Mouse (Mus musculus) embryonic facial prominence, embryonic 15.5 days (tissue): ENCODE measurements around the gene Srcap. TPM values are rescaled to one million over a fixed set of nuclear protein-coding genes. Genes with fewer than 3 reads are reported as not detected.

Source experiments
- ATAC-seq: fragments of 200-750 bp; cut with Nextera tagmentation; 2 replicates; pipeline ENCODE4 v1.8.0; 2017; ENCODE audit warnings: low read depth, moderate TSS enrichment; ENCODE audit not compliant: insufficient number of reproducible peaks, low FRiP score, low TSS enrichment
- H3K27ac ChIP-seq: fragments of 300-500 bp; sonication (generic); replicated peaks from 2 replicates; pipeline ENCODE4 v1.5.1; 2015; ENCODE audit warnings: mild to moderate bottlenecking, inconsistent platforms
- H3K27me3 ChIP-seq: fragments of 300-500 bp; sonication (generic); 2 replicates; pipeline ENCODE4 v1.6.1; 2015; ENCODE audit warnings: inconsistent platforms
- H3K36me3 ChIP-seq: fragments of 300-500 bp; sonication (generic); 2 replicates; pipeline ENCODE4 v1.6.1; 2015; ENCODE audit warnings: mild to moderate bottlenecking, inconsistent platforms
- H3K4me1 ChIP-seq: fragments of 300-500 bp; sonication (generic); 2 replicates; pipeline ENCODE4 v1.6.1; 2015; ENCODE audit warnings: inconsistent platforms
- H3K4me2 ChIP-seq: fragments of 300-500 bp; sonication (generic); replicated peaks from 2 replicates; pipeline ENCODE4 v1.6.1; 2015; ENCODE audit warnings: mild to moderate bottlenecking, inconsistent platforms
- H3K4me3 ChIP-seq: fragments of 300-500 bp; sonication (generic); replicated peaks from 2 replicates; pipeline ENCODE4 v1.5.1; 2015; ENCODE audit warnings: mild to moderate bottlenecking, inconsistent platforms
- H3K9ac ChIP-seq: fragments of 300-500 bp; sonication (generic); 2 replicates; pipeline ENCODE4 v1.6.1; 2015; ENCODE audit warnings: inconsistent platforms
- H3K9me3 ChIP-seq: fragments of 300-500 bp; sonication (generic); replicated peaks from 2 replicates; pipeline ENCODE4 v1.6.1; 2016; ENCODE audit warnings: inconsistent platforms
- WGBS: fragments of 180-500 bp; shearing (Covaris S2); methylation state at CpG from one replicate; pipeline ENCODE4 v1.1.7; 2015; 5-methylcytosine and 5-hydroxymethylcytosine counted together
- microRNA-seq: library from miRNA; unstranded; fragments of <30 nt; microRNA quantifications from one replicate; pipeline ENCODE4, GENCODE M21; 2016; ENCODE audit warnings: borderline number of aligned reads
- polyA plus RNA-seq: library from polyadenylated mRNA; unstranded; fragments of >200 nt; fragmentation: Nextera tagmentation; extraction: Ambion mirVana; gene quantifications from 2 replicates; pipeline ENCODE4 v1.2.1, GENCODE M21; 2015

Srcap gene
- polyA plus RNA-seq, 1 experiment from 2014 or later: 52.4 TPM

GRCm38 (mm10) chr7:127601735-127602134, 90.0 kb downstream of the Srcap start:
- WGBS: 85% methylated on average over 4 of the region's 4 CpGs
- no peak overlapping the region for H3K9ac ChIP-seq
- no peak overlapping the region for H3K27ac ChIP-seq
- H3K27me3 ChIP-seq: no peaks in the 10 kb centered on the region
- ATAC-seq: no peak
- no peaks in the 10 kb centered on the region for H3K4me1 ChIP-seq
- H3K9me3 ChIP-seq: no peaks in the 10 kb centered on the region
- H3K4me3 ChIP-seq: no peak overlapping the region
- H3K36me3 ChIP-seq: peaks cover 83% of the 10 kb centered on the region
- no peak overlapping the region for H3K4me2 ChIP-seq

- Histone ChIP-seq H3K27ac (no peak overlapping the region), H3K9ac (no peak overlapping the region), H3K27me3 (no peaks in the 10 kb centered on the region), H3K36me3 (peaks cover 76% of the 10 kb centered on the region), H3K4me1 (no peaks in the 10 kb centered on the region), H3K4me2 (no peak overlapping the region), H3K9me3 (no peaks in the 10 kb centered on the region), H3K4me3 (no peak overlapping the region)
- ATAC-seq: no peak
- 76% methylated on average over 2 of the region's 2 CpGs for WGBS
Observed at GRCm38 (mm10) chr7:127602903-127603302, 91.1 kb downstream of the Srcap start.

GRCm38 (mm10) chr7:127604256-127604655, 92.5 kb downstream of the Srcap start:
- no peaks in the 10 kb centered on the region for H3K27me3 ChIP-seq
- H3K4me3 ChIP-seq: no peak overlapping the region
- peaks cover 76% of the 10 kb centered on the region for H3K36me3 ChIP-seq
- 87% methylated on average over 10 of the region's 10 CpGs for WGBS
- H3K4me1 ChIP-seq: no peaks in the 10 kb centered on the region
- no peak overlapping the region for H3K9ac ChIP-seq
- no peak for ATAC-seq
- H3K27ac ChIP-seq: no peak overlapping the region
- no peak overlapping the region for H3K4me2 ChIP-seq
- no peaks in the 10 kb centered on the region for H3K9me3 ChIP-seq

- Histone ChIP-seq H3K4me1 (no peaks in the 10 kb centered on the region), H3K4me3 (no peak overlapping the region), H3K36me3 (peaks cover 76% of the 10 kb centered on the region), H3K27ac (no peak overlapping the region), H3K9me3 (no peaks in the 10 kb centered on the region), H3K9ac (no peak overlapping the region), H3K27me3 (no peaks in the 10 kb centered on the region), H3K4me2 (no peak overlapping the region)
- no peak for ATAC-seq
- WGBS: 84% methylated on average over 6 of the region's 6 CpGs
Observed at GRCm38 (mm10) chr7:127607150-127607549, 95.4 kb downstream of the Srcap start.

Small RNAs within 50 kb of the gene (microRNA-seq; reads per million reads assigned to microRNA genes)
- gene Gm47278: not detected
- gene Mir7060: not detected

Other genes with a start within 250 kb of the Srcap start
- 53.7 and 58.5 TPM in 2 replicates for gene Sephs2, start 237.9 kb upstream of the Srcap start, polyA plus RNA-seq
- 1.5 and 1.9 TPM in 2 replicates for gene Itgal, start 215.7 kb upstream of the Srcap start, polyA plus RNA-seq
- gene Zfp768, start 166.4 kb upstream of the Srcap start, polyA plus RNA-seq: 16.7 and 17.7 TPM in 2 replicates
- 10.6 and 12.3 TPM in 2 replicates for gene Zfp747, start 135.9 kb upstream of the Srcap start, polyA plus RNA-seq
- gene 9130019O22Rik, start 124.8 kb upstream of the Srcap start, polyA plus RNA-seq: 5.3 and 6.2 TPM in 2 replicates
- 8.4 and 9.2 TPM in 2 replicates for gene E430018J23Rik, start 118.4 kb upstream of the Srcap start, polyA plus RNA-seq
- 8.9 and 9.2 TPM in 2 replicates for gene Zfp764, start 105.2 kb upstream of the Srcap start, polyA plus RNA-seq
- gene Zfp688, start 89.9 kb upstream of the Srcap start, polyA plus RNA-seq: 24.1 and 24.8 TPM in 2 replicates
- 8.0 and 8.8 TPM in 2 replicates for gene Zfp689, start 62.8 kb upstream of the Srcap start, polyA plus RNA-seq
- gene Prr14, start 52.4 kb upstream of the Srcap start, polyA plus RNA-seq: 46.3 and 55.9 TPM in 2 replicates
- 17.1 and 17.3 TPM in 2 replicates for gene Fbrs, start 32.8 kb upstream of the Srcap start, polyA plus RNA-seq
- 14.6 and 14.7 TPM in 2 replicates for gene Gm42715, start 7.6 kb downstream of the Srcap start, polyA plus RNA-seq
- 6.5 and 12.8 TPM in 2 replicates for gene Tmem265, start 49.4 kb downstream of the Srcap start, polyA plus RNA-seq
- gene Phkg2, start 61.4 kb downstream of the Srcap start, polyA plus RNA-seq: 40.0 TPM in 2 replicates
- gene Ccdc189, start 76.6 kb downstream of the Srcap start, polyA plus RNA-seq: 19.2 and 29.0 TPM in 2 replicates
- gene Rnf40, start 76.8 kb downstream of the Srcap start, polyA plus RNA-seq: 47.5 and 51.5 TPM in 2 replicates
- gene Zfp629, start 103.8 kb downstream of the Srcap start, polyA plus RNA-seq: 11.4 and 11.9 TPM in 2 replicates
- 93.4 and 99.8 TPM in 2 replicates for gene Bcl7c, start 196.9 kb downstream of the Srcap start, polyA plus RNA-seq
- 25.9 and 29.8 TPM in 2 replicates for gene Ctf1, start 200.8 kb downstream of the Srcap start, polyA plus RNA-seq
- gene Ctf2, start 220.2 kb downstream of the Srcap start, polyA plus RNA-seq: 1.1 and 1.3 TPM in 2 replicates
- 5.2 and 5.7 TPM in 2 replicates for gene Fbxl19, start 232.6 kb downstream of the Srcap start, polyA plus RNA-seq